Mouse (Mus musculus) G1E (cell line): ENCODE results near the gene Agbl4.

Experiments
- CTCF ChIP-seq: IDR thresholded peaks from 2 replicates; pipeline ENCODE4 v1.5.1; 2012; ENCODE audit warnings: low read depth, low read length, inconsistent platforms, mixed read lengths
- GATA1 ChIP-seq: IDR thresholded peaks from 2 replicates; pipeline ENCODE4 v1.6.1; 2012; ENCODE audit warnings: borderline replicate concordance, low read length, inconsistent platforms, mixed read lengths
- GATA2 ChIP-seq: IDR thresholded peaks from 2 replicates; pipeline ENCODE4 v1.6.1; 2012; ENCODE audit warnings: low read depth, low read length, inconsistent platforms, borderline replicate concordance
- POLR2AphosphoS5 ChIP-seq: IDR thresholded peaks from 2 replicates; pipeline ENCODE4 v1.6.1; 2012; ENCODE audit warnings: low read depth, low read length, inconsistent platforms; ENCODE audit not compliant: insufficient replicate concordance
- TAL1 ChIP-seq: conservative IDR thresholded peaks from 2 replicates; pipeline ENCODE4 v1.6.1; 2012; ENCODE audit warnings: low read depth, low read length, inconsistent platforms, mixed read lengths

DNA sequence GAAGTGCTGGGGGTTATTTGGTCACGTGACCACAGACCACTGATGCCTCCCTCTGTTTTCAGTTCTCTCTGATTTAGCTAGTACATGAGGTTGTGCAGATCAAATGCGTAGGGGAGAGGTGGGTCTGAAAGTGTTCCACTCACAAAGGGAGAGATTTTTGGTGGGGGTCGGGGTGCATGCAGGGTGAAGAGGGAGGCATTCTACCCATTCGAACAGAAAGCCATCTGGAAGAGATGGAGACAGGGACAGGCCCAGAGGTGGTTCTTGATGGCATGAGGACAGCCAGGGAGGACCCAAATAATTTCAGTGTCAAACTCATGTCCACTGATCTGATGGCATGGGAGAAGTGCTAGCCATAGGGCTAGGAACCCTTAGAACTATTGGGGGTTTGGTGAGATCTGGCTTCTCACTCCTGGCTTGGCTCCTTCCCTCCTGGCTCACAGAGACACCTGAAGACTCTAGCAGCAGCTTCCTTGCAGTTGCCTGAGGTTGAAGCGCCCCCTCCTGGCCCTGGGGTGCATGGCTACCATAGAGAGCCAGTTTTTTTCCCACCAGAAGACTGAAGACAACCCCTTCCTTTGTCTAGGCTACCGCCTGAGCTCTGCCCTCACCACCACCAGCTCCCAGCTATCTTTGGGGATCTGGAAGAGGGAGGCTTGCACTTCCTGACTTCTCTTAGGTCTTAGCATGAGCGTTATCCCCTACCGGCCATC, 1228.8 kb downstream of the Agbl4 start:
- TF ChIP-seq CTCF (no peak), GATA1 (no peak), POLR2AphosphoS5 (no peak), TAL1 (no peak), GATA2 (no peak)
